In the genomic region with DNA sequence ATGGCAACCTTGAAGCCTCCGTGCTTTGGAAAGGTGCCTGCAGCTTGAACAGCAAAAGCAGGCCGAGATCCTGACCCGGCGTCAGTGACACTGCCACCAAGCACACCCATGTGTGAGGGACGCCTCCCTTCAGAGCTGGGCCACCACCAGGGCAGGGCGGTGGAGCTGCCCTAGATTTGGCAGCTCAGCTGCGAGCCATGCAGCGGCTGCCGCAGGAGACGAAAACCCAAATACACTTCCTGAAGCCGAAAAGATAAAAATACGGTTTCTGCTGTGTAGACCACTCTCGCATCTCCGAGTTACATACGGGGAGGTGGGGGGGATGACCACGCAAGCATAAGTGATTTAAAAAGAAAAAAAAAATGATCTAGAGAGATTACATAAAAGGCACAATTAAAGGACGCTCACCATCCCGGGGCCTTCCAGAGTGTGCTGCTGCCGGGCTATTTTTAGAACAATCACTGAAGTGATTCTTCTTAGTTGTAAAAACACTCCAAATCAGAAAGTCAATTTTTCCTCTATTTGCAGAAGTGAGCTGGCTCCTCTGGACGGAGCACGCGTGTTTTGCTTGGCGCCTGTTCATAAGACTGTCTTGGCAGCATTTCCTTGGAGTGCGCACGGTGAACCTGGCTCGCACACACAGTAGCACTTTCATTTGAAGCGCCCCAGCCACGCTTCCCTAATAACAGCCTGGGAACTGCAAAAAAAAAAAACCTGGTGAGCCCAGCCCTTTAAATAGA, we compare ENCODE assay signal across 7 mouse cellular contexts.
A peak's percentile ranks its signal among the peaks of the same experiment; 100 is the strongest.
DNase-seq lines count a peak whose midpoint lies in the region; ATAC-seq lines count a peak whose summit lies in the region.

No protein-coding gene starts in this region.

- H3K9me3 ChIP-seq in hindbrain, embryonic 14.5 days (ENCODE audit: control insufficient read depth, low read length) = no peaks in the 10 kb centered on the region
- no peaks in the 10 kb centered on the region for H3K9me3 ChIP-seq in midbrain, embryonic 15.5 days

- H3K27me3 ChIP-seq in hindbrain, embryonic 14.5 days (ENCODE audit: control insufficient read depth, insufficient read depth, low read length) = no peaks in the 10 kb centered on the region
- H3K27me3 ChIP-seq in midbrain, embryonic 15.5 days (replicated peaks) = no peaks in the 10 kb centered on the region

- no peak overlapping the region for H3K4me3 ChIP-seq in hindbrain, embryonic 14.5 days (replicated peaks; ENCODE audit: low read length)
- no peak overlapping the region for H3K4me3 ChIP-seq in midbrain, embryonic 15.5 days

- 0 out of 2 replicates have a peak overlapping the region, but pooled peaks have one; percentile 1 for H3K4me2 ChIP-seq in hindbrain, embryonic 14.5 days (replicated peaks)
- peak overlapping the region; percentile 23 for H3K4me2 ChIP-seq in midbrain, embryonic 15.5 days

- H3K36me3 ChIP-seq in hindbrain, embryonic 14.5 days (replicated peaks; ENCODE audit: control insufficient read depth, insufficient read depth) = no peaks in the 10 kb centered on the region
- no peaks in the 10 kb centered on the region for H3K36me3 ChIP-seq in midbrain, embryonic 15.5 days (replicated peaks)

- no peak for ATAC-seq in hindbrain, embryonic 14.5 days (ENCODE audit: low FRiP score)
- no peak for ATAC-seq in midbrain, embryonic 15.5 days (replicated peaks)

- no peak overlapping the region; the same call in 1 of the 2 replicates for H3K9ac ChIP-seq in hindbrain, embryonic 14.5 days
- H3K9ac ChIP-seq in midbrain, embryonic 15.5 days = no peak overlapping the region

- WGBS in hindbrain, embryonic 14.5 days = 53% methylated on average over 28 of the region's 28 CpGs
- WGBS in midbrain, embryonic 15.5 days = 46% methylated on average over 28 of the region's 28 CpGs

- peak overlapping the region; percentile 33 for H3K27ac ChIP-seq in hindbrain, embryonic 14.5 days
- H3K27ac ChIP-seq in midbrain, embryonic 15.5 days = peak overlapping the region; percentile 53

- H3K4me1 ChIP-seq in hindbrain, embryonic 14.5 days (replicated peaks; ENCODE audit: control insufficient read depth, insufficient read depth, low read length) = peaks cover 73% of the 10 kb centered on the region
- peaks cover 76% of the 10 kb centered on the region for H3K4me1 ChIP-seq in midbrain, embryonic 15.5 days

- DNase-seq in T-cell, adult 2 months (ENCODE audit: low spot score) = peak; percentile 75
- DNase-seq in cerebellum, adult 18-20 months = peak; percentile 56 to 59
- DNase-seq in frontal cortex, postnatal 14 days (ENCODE audit: low spot score in 2 of 2) = peak; percentile 54 to 57
- DNase-seq in hindbrain, embryonic 14.5 days (ENCODE audit: low spot score) = peak; percentile 65
- DNase-seq in layer of hippocampus, postnatal 14 days (ENCODE audit: low spot score in 2 of 2) = peak; percentile 66 to 86
- peak; percentile 84 for DNase-seq in thymus, postnatal 14 days
